Mouse (Mus musculus) cerebellum, postnatal 4 days (tissue): ENCODE results near the gene Bcan.

Experiments used
- DNase-seq, 2 experiments: peaks; one replicate each; pipeline ENCODE4 v3.0.0; 2022; ENCODE audit warnings: low spot score in 2 of 2, mixed read lengths in 1 of 2

The Bcan gene

DNA sequence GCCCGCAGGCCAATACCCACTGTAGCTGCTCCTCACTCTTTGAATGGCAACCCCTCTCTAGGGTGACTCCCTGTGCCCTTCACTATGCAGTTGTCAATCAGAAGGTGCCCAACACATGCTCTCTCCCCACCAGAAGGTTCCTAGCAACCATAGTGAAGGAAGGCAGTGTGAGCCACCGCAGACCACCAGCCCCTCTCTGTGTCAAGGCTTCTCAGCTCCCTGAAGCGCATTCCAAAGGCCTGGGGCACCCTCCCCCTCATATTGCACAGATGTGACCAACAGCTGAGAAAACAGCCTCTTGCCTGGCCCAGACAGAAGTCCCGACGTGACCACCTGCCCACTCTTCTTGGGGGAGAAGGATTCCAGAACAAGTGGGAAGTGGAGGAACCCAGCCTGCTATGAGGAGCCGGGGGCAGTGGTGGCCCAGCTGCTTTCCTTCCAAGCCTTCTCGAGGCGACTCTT is 27.8 kb downstream of the Bcan start:
- no peak for DNase-seq

DNA sequence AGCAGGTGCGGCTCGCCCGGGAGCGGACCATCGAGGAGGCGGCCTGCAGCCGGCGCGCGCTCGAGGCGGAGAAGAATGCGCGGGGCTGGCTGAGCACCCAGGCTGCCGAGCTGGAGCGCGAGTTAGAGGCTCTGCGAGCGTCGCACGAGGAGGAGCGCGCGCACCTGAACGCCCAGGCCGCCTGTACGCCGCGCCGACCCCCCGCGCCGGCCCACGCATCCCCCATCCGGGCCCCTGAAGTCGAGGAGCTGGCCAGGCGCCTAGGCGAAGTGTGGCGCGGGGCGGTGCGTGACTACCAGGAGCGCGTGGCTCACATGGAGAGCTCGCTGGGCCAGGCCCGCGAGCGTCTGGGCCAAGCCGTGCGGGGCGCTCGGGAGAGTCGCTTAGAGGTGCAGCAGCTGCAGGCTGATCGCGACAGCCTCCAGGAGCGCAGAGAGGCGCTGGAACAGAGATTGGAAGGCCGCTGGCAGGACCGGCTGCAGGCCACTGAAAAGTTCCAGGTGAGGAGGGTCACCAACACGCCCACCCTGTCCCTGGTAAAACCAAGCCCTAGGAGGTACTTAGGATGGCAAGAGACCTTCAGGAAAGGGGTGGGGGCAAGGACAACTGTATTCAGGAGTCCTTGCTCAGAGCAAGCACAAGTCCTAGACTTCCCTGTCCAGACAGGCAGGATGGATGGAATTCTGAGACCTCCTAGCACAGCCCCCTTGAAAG is 28.4 kb downstream of the Bcan start:
- no peak for DNase-seq

DNA sequence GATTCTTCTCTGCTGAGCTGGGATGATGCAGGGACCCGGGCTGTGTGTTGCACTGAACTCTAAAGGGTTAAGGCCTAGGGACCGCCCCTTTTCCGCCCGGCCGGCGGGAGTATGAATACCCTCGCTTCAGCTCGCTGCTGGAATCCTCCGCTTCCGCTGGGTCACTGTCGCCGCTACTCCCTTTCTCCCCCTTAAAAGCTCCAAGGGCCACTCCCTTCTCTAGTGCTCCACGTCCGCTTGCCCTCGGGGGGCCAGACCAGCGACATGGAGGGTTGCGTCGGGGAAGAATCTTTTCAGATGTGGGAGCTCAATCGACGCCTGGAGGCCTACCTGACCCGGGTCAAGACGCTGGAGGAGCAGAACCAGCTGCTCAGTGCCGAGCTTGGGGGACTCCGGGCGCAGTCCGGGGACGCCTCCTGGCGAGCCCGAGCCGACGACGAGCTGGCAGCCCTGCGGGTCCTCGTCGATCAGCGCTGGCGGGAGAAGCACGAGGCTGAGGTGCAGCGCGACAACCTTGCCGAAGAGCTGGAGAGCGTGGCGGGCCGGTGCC is 29.0 kb downstream of the Bcan start, which contains the start of gene Nes:
TSS of gene Nes (plus strand) at position 140 of the 550 bp plus-strand sequence.
- DNase-seq: peak in 1 of 2 experiments; percentile 53

DNA sequence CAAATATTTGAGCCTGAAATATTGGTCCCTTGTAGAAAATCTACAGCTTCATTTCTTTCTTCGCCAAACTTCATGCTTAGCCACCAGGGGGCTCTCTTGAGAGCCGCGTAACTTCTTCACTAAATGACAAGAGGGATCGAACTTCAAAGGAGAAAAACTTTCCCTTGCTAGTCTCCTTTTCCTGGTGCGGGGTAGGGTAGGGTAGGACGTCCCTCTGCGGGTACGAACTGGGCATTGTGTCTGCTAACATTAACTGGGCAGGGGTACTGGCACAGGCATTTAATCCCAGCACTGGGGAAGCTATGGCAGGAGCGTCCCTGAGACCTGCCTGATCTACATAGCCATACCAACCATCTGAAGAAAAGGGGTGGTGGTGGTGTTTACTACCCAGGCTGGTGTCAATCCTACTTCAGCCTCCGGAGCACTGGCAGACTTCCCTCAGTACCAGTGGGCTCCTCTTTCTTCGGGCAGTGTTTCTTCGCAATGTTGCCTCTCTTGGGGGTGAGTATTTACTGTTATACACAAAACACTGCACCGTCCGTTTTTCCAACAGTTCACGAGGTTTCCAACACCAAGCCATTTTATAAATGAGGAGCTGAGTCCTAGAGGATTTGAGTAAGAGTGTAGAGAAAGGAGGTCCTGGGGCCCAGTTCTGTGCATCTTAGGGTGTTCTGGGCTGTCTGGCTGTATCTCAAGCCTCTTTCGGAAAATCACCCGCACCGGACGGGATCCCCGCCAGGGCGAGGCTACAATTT is 29.7 kb downstream of the Bcan start:
- DNase-seq: peak in 1 of 2 experiments; percentile 50

DNA sequence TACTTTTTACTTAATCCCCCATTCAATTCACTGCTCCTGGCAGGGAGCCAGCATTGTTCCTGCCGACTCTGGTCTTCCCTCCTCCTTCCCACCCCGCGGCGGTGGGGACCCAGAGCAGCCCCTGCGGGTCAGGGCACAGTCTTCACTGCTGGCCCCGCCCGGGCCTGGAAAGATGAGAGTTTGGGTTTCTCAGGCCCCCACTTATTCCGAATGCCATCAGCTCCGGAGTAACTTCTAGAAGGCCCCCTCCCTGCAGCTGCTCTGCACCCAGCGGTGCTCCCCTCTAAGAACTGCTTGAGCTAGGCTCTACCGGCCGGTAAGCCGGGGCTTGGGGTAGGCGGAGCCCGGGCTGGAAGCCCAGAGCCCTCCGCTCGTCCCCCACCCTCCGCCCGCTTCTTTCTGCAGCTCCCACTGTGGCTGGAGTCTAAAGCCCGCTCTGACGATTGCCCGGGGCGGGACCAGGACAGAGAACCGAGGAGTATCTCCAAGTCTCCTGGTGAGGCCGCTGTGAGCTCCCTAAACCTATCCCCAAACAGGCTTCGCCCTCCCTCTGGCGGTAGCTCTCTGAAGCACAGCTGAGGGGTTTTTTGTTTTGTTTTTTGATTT is 39.3 kb downstream of the Bcan start:
- DNase-seq: peak; percentile 63 to 86

DNA sequence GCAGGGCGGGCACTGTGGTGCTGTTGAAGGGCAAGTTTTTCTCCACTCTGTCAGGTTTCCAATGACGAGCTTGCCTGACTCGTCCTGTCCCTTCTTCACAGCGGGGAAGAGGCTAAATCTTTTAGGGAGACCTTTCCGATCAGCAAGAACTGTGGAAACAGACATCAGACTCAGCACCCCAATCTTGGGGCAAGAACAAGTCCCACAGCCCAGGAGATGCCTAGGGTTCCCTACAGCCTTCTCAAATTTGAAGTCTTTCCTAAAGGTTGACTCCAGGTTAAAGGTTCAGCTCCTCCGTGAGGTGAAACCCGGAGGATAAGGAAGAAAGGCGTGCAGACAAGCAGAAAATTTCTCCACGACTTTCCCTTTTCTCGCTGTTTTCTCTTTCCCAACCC is 39.8 kb downstream of the Bcan start:
- no peak for DNase-seq

DNA sequence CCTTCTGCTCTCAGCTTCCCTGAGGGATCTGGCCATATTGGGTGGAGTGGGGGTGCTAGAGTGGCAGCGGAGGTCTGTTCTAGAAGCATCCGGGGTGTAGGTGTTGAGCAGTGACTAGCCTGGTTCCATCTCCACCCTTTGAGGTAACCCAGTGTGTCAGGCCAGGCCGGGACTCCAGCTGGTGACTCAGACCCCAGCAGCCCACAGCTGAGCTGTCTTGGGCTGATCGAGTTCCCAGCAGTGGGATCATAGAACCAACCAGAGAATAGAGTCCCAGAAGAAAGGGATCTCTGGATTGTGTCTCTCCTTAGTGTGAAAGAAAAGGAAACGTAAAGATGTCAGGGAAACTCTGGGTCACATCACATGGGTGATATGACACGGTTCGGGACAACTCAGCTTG is 40.7 kb downstream of the Bcan start:
- DNase-seq: no peak

DNA sequence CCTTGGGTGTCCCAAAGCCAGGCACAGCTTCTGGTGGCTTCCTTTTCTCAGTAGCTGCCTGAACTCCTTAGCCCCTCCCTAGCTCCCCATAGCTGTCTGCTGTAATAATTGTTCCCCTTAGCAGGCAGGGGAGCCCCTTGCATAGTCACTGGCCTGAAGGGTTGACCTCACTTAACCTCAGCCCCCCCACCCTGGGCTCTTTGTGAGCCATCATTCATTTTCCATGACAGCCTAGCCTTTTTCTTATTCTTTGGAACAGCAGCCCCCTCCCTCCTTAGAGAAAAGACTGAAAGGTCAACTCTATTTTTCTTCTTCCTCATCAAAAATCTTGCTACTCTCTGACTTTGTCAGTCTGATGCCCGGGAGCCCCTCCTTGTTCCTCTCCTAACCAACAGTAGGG is 41.1 kb downstream of the Bcan start:
- DNase-seq: no peak

DNA sequence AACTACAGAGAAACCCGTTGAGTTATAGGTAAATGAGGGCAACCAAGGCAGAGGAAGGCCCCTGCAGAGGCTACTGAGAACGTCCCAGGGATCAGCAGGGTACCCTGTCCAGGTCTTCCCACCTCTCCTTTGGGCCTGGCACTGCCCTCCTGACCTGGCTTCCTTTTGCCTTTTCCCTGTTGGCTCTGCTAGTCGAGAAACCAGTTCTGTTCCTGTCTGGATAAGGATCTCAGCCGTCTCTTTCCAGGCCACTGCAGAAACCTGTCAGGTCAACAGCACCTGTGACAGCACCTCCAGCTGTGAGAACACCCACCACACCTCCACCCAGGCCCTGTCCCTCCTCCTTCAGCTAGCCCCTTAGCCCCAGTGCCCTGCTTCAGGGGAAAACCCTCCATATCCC is 41.6 kb downstream of the Bcan start:
- DNase-seq: no peak

DNA sequence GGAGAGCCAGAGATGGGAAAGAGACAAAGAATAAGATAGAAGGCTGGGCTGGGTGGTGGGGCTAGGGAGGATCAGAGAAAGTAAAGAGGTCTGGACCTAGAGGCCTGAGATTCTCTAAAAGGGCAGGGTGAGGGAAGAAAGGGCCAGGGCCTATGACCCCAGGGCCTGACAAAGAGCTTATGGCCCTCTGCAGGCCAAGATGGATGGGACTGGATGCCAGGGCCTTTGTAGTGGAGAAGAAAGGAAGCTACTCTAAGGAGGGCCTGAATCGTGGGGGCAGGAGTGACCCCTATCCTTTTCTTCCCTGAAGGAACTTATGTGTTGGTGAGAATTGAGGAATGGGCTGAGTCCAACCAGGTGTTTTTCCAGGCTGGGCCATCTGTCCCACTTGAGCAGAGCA is 42.0 kb downstream of the Bcan start:
- no peak for DNase-seq

DNA sequence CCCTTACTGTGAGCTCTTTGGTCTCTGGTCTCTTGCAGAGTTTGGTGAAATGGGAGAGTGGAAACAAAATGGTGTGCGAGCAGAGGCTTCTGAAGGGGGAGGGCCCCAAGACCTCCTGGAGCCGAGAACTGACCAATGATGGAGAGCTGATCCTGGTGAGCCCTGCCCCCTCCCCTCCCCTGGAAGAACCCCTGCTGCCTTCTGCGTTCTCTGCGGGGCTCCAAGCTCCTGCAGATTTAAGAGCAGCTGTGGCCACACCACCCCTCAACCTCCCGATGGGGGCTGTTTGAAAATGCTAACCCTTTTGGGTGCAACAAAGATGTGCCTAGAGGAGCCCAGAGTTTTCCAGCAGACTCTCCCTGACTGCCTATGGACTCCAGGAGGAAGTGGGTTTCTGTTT is 47.6 kb downstream of the Bcan start:
- DNase-seq: no peak

DNA sequence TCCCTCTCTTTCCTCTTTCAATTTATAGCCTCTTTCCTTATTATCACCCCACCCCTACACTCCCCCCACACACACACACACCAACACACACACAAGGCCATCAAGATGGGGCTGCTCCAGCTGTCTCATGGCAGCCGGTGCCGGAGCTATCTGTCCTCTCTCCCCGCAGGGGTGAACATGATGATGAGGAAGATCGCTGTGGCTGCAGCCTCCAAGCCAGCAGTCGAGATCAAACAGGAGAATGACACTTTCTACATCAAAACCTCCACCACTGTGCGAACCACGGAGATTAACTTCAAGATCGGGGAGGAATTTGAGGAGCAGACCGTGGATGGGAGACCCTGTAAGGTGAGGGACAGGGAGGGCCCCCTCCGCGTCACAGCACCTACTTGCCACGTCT is 48.1 kb downstream of the Bcan start:
- no peak for DNase-seq

DNA sequence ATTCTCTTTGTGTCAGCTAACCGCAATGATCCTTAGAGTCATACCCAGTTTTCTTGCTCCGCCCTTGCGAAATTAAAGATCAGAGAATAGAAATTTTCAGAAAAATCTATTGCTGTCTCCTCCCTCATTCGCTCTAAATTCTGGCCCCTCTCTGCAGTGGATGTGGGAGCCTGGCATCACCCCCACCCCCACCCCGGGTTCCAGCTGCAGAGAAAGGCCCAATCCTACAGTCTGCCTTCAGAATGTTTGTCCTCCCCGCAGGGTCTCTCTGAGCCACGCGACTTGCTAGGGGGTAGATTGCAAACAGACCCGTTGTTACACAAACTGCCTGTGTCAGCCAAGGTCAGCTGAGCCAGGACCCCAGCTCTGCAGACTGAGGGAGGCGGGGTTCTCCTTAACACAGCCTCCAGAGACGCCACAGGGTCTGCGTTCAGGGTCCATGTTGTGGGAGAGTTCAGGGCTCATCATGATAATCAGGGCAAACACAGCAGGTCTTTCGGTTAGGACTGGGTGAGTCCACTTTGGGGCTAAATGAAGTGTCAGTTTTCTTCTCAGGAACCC is 50.0 kb downstream of the Bcan start:
- no peak for DNase-seq

DNA sequence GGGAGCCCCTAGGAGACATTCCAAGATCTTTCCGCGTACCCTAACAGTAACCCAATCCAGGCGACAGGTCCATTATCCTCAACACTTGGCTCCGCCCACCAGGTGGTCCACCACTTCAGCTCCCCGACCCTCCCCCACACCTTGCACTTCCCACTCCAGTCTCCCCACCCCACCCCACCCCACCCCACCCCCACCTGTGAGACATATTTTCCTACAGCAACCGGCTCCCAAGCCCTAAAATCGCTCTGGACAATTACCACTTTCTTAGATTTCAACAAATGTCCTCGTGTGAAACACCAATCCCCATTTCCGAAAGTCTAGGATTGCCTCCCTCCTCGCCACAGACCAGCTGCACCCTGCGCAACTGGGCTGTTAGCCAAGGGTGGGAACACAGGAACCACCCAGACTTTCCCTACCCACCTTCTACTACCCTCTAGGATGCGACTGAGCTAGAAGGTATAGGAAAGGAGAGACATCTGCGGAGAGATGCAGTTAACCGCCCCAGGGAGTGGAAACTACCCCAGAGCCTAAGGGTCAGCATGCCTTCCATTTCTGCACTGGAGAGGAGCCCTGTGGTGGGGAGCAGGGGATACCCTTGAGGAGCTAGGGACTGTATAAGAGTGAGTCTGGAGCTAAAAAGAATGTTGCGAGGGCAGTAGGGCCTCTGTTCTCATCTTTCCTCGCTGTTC is 50.6 kb downstream of the Bcan start:
- no peak for DNase-seq

DNA sequence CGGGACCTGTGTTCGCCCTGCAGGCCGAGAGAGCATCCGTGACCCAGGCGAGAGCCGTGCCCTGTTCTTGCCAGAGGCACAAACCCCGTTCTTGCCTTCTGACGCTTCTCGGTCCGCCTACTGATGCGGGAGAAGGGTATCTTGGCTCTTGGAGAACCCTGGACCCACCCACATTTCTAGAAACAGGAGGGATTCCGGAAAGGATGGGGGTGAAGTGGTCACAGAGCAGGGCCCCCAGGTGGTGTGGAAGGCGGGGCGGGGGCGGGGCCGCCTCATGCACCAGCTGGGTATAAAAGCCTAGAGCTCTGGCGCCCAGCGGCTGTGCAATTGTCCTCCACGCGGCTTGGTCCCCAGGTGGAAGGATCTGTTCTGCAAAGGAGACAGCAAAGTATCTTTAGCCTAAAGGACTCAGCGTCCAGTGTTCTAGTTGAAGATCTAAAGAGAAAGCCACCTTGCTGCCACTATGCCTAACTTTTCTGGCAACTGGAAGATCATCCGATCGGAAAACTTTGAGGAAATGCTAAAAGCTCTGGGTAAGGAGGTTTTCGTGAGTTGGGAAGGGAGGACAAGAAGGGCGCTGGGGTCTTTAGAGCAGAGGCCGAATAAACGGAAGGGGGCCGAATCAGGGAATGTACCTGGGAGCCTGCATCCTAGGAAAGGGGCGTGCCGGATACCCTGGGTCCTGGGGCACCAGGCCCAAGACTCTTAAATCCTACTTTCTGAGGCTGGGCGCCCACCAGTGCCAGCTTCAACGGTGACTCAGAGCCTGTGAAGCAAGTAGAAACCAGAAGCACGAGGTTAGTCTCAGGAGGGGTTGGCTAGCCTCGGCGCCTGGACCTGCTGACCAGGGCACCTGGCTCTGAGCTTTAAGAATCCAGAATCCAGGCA is 51.4 kb downstream of the Bcan start, which contains the start of gene Crabp2:
TSS of gene Crabp2 (plus strand) at position 289 of the 888 bp plus-strand sequence.
- DNase-seq: no peak

DNA sequence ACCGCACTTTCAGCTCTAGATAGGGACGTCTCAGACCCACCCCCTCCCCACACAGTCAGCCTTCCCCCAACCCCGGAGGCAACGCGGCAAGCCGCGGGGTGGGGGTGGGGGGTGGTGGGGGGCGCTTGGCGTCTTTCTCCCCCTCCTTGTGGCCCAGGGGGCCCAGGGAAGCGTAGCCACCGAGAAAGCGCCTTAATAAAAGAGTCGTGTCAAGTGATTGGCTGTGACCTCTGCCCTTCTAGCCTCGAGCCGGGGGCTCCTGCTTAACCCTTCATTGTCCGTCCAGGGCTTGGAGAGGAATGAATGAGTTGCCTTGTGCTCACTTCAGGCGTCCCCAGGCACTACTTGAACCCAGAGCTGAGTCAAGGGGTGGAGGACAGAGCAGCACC is 52.2 kb downstream of the Bcan start:
- no peak for DNase-seq

DNA sequence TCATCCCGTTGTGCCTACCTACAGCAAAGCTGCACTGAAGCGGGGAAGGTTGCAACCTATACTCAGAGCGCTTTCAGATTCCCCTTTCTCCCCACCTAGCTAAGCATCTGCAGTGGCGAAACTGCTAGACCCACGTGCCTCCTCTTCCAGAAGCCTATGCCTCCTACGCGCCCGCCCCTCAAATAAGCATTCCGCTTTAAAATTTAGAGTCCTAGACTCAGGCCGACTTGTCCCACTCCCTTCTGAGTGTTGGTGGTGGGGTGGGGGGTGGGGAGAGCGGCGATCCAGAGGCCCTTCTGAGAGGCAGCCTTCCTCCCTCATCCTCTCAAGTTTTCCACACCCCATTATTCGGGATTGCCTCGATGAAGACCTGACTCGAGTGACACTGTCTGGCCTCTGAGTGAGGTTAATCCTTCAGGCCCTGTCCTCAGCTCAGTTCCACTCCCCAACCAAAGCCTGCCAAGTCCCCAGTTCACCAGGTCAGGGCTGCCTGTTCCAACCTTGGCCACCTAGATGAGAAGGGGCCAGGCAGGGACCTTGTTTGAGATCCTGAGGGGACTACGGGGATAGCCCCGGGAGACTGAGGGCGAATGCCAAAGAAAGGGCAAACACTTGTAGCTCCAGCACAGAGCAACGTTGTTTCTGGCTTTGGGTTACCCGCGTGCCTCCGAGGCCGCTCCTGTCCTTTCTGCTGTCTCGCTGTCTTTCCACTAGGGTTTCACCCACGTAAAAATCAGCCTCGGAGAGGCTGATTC is 52.8 kb downstream of the Bcan start:
- no peak for DNase-seq

DNA sequence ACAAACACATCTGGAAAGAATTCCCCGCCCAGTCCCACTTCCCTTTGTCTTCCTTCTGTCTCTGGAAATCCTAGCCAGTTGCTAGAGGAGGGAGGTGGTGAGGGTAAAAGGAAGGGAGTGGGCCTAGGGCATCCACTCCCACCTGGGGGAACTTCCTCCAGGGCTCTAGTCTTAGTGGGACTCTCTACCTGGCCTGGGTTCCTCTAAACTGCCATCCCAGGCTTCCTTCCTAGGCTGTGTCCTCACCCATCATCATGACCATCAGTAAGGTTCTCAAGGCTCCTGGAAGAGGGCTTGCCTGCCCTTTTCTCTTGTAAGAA is 53.5 kb downstream of the Bcan start:
- DNase-seq: no peak

DNA sequence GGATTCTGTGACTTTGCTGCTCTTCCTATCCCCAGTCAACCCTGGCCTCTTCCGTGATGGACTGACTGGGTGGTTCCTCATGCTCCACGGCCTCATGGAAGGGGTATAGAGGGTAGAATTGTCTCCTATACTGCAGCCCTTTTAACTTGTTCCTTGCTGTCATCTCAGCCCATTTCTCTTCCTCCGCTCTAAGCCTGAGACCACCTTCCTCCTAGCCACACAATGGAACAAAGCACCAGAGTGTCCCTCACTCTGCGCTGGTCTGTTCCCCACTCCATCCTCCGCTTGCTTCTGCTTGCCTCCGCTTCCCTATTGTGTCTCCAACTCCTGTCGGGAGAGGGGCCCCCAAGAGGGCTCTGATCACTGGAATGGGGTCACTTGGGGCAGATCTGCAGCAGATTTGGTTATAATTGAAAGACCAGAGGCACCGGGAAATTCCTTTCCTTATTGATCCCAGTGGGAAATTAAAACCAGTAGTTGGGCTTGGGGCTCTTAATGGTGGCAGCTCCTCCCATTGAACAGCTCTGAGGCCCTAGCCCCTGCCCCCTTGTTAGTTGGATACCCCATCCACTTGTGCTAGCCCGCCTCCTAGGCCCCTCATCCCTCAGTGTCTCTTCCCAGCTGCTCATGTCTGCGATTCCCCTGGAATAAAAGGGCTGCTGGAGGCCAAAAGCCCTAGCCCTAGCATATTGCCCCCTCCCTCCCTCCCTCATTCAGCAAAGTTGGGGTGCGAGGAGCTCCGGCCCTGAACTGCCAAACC is 54.1 kb downstream of the Bcan start:
- no peak for DNase-seq
